In genomic region chr14:54641305-54641969, GRCm38 (mm10) we compare ENCODE assay signal across 8 mouse cellular contexts. TPM values are rescaled to one million over a fixed set of nuclear protein-coding genes. Genes with fewer than 3 reads are reported as not detected.
DNase-seq lines count a peak whose midpoint lies in the region; ATAC-seq lines count a peak whose summit lies in the region.

Gene Cdh24, minus strand, starts transcription at chr14:54641364.

- H3K4me2 ChIP-seq in embryonic facial prominence, embryonic 12.5 days (replicated peaks) = peak within 1 kb of the TSS; percentile 90
- H3K4me2 ChIP-seq in midbrain, embryonic 12.5 days (replicated peaks) = peak within 1 kb of the TSS; percentile 91

- H3K9ac ChIP-seq in embryonic facial prominence, embryonic 12.5 days = peak within 1 kb of the TSS; percentile 83
- H3K9ac ChIP-seq in midbrain, embryonic 12.5 days (replicated peaks) = peak within 1 kb of the TSS; percentile 86

- peak within 1 kb of the TSS; percentile 59 for H3K4me3 ChIP-seq in embryonic facial prominence, embryonic 12.5 days
- H3K4me3 ChIP-seq in limb, embryonic 10.5 days = peak within 1 kb of the TSS; percentile 87
- peak within 1 kb of the TSS; percentile 73 for H3K4me3 ChIP-seq in midbrain, embryonic 12.5 days

- ATAC-seq in embryonic facial prominence, embryonic 12.5 days (ENCODE audit: insufficient number of reproducible peaks, insufficient read depth, low FRiP score, low TSS enrichment) = peak; percentile 91
- peak; percentile 90 for ATAC-seq in midbrain, embryonic 12.5 days (ENCODE audit: low FRiP score, low read depth)

- peaks cover 65% of the 10 kb centered on the region for H3K36me3 ChIP-seq in embryonic facial prominence, embryonic 12.5 days
- peaks cover 74% of the 10 kb centered on the region for H3K36me3 ChIP-seq in limb, embryonic 10.5 days
- peaks cover 71% of the 10 kb centered on the region for H3K36me3 ChIP-seq in midbrain, embryonic 12.5 days

- H3K27ac ChIP-seq in embryonic facial prominence, embryonic 12.5 days = peak within 1 kb of the TSS; percentile 88
- H3K27ac ChIP-seq in limb, embryonic 10.5 days = peak within 1 kb of the TSS; percentile 95
- H3K27ac ChIP-seq in midbrain, embryonic 12.5 days (replicated peaks) = peak within 1 kb of the TSS; percentile 92

- H3K4me1 ChIP-seq in embryonic facial prominence, embryonic 12.5 days = peaks cover 24% of the 10 kb centered on the region
- H3K4me1 ChIP-seq in limb, embryonic 10.5 days = peaks cover 32% of the 10 kb centered on the region
- peaks cover 18% of the 10 kb centered on the region for H3K4me1 ChIP-seq in midbrain, embryonic 12.5 days

- H3K27me3 ChIP-seq in embryonic facial prominence, embryonic 12.5 days = no peaks in the 10 kb centered on the region
- no peaks in the 10 kb centered on the region for H3K27me3 ChIP-seq in limb, embryonic 10.5 days (ENCODE audit: low read depth, poor library complexity, severe bottlenecking)
- no peaks in the 10 kb centered on the region for H3K27me3 ChIP-seq in midbrain, embryonic 12.5 days

- DNase-seq in 3T3-L1 (ENCODE audit: low read depth, low spot score) = peak; percentile 81
- peak; percentile 95 to 98 for DNase-seq in adrenal gland, postnatal 36 days
- DNase-seq in heart, adult 18-20 months = peak; percentile 90 to 94
- DNase-seq in kidney, adult 18-20 months = peak; percentile 91
- peak; percentile 93 for DNase-seq in limb, embryonic 10.5 days (ENCODE audit: low spot score)
- DNase-seq in skeletal muscle tissue, adult 2 months (ENCODE audit: low read depth, low spot score) = peak; percentile 46

- no peaks in the 10 kb centered on the region for H3K9me3 ChIP-seq in embryonic facial prominence, embryonic 12.5 days
- H3K9me3 ChIP-seq in limb, embryonic 10.5 days (replicated peaks) = no peaks in the 10 kb centered on the region
- H3K9me3 ChIP-seq in midbrain, embryonic 12.5 days = no peaks in the 10 kb centered on the region

- under 1% methylated on average over 47 of the region's 52 CpGs for WGBS in embryonic facial prominence, embryonic 12.5 days
- WGBS in limb, embryonic 10.5 days = under 1% methylated on average over 49 of the region's 52 CpGs
- under 1% methylated on average over 33 of the region's 52 CpGs for WGBS in midbrain, embryonic 12.5 days

RNA-seq across cellular contexts. Expression of gene Cdh24, which starts in this region (rescaled TPM):
- total RNA-seq in adrenal gland, postnatal 36 days (2021) = 1 to 10 TPM in 1 of 2 experiments, under 1 TPM in 1; 0.95 to 1.4 TPM
- polyA plus RNA-seq in embryonic facial prominence, embryonic 12.5 days (2016; fragmentation: Nextera tagmentation; extraction: Ambion mirVana) = 10.8 and 11.9 TPM in 2 replicates
- total RNA-seq in heart, adult 18-20 months (2021) = under 1 TPM; 0.12 to 0.59 TPM
- polyA plus RNA-seq in limb, embryonic 10.5 days (2016; fragmentation: Nextera tagmentation; extraction: Ambion mirVana) = 7.1 and 8.1 TPM in 2 replicates
- 9.7 and 10.7 TPM in 2 replicates for polyA plus RNA-seq in midbrain, embryonic 12.5 days (2016; fragmentation: Nextera tagmentation; extraction: Ambion mirVana)

Comparison
In these comparisons a context has a peak if more than half of its experiments do, and no peak if none do; other contexts are left out.
1. Peak in every context shown above with its lines: DNase-seq, ATAC-seq, H3K4me3 ChIP-seq and H3K27ac ChIP-seq.
2. Peak in DNase-seq in heart, adult 18-20 months; RNA of the gene not detected or under 1 TPM.
3. DNase-seq: peak in every context shown above with its lines; median percentile 96 in adrenal gland, postnatal 36 days; 93 in limb, embryonic 10.5 days; 92 in heart, adult 18-20 months; 91 in kidney, adult 18-20 months; 81 in 3T3-L1; 46 in skeletal muscle tissue, adult 2 months.